Mouse (Mus musculus) liver, embryonic 14.5 days (tissue): ENCODE results near the gene Arsk.

Experiments used
- CTCF ChIP-seq: IDR thresholded peaks from 2 replicates; pipeline ENCODE4 v1.5.1; 2016; ENCODE audit warnings: antibody characterized with exemption, low read depth, control low read depth
- EP300 ChIP-seq: IDR thresholded peaks from 2 replicates; pipeline ENCODE4 v1.6.1; 2016; ENCODE audit warnings: antibody characterized with exemption, low read depth

DNA sequence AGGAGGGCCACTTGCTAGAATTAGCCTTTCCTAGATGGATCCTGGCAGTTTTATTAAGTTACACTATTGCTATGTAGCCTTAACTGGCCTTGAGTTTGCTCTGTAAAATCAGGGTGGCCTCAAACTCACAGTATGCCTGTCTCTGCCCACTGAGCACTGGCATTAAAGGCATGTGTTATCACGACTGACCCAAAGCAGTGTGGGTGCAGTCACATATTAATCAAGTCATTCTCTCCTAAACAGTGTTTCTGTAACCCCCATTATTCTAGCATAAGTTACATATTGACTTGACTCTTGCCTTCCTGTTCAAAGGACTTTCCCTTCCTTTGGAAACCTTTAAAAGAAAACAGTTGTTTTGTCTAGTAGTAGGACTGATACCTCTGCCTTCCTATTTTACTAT is 56.0 kb downstream of the Arsk start:
- no peak for TF ChIP-seq CTCF
- no peak for TF ChIP-seq EP300
